Mouse (Mus musculus): ENCODE results near the gene Gzmd. TPM values are rescaled to one million over a fixed set of nuclear protein-coding genes. Genes with fewer than 3 reads are reported as not detected.
"Not testable (repeated sequence)": the region's sequence is repeated elsewhere in the genome, so short reads cannot be mapped to it uniquely, and the experiment has no call there.

Gene Gzmd
- polyA plus RNA-seq (2017; shearing (Covaris generic)): not detected

- not testable (repeated sequence) for ATAC-seq
Observed at GRCm38 (mm10) chr14:56132508-56132907, at the start of gene Gzmd. Gene Gzmd, minus strand, starts transcription at chr14:56132608.

DNA sequence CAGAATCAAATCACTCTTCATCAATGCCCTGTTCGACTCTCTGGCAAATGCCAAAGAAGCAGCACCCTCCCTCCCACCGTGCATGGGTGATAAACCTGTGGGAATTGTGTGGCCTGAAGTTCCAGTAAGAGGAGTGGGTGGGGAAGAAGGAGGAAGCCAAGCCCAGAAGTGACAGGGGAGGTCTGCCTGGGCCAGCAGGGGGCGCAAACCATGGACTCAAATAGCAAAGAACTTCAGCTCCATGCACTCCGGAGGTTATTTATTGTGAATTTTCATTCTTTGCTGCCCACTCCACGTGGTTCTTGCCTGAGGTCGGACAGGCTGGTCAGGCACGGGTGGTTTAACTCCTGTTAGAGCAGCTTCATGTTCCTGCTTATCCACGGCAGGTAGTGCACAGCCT, 45.2 kb upstream of the Gzmd start:
- not testable (repeated sequence) for ATAC-seq

DNA sequence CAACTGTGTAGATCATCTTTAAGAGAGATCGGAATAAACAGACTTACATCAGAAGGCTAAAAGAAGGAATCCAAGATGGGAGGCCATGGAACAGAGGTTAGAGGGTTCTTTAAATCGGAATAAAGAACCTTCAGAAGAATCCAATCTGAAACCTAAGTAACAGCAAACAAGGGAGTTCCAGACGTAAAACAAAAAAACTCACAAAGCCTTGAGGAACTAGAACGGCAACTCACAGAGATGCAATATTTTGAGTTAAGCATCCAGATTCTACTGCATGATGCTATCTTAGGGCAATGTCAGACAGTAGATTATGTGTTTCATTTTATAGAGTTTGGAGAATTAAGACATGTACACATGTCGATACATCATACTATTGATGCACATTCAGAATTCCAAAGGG, 42.1 kb upstream of the Gzmd start, which contains the start of gene Gzmn:
Gene Gzmn (minus strand): TSS at position 101 of the 400 bp plus-strand sequence.
- no peak for ATAC-seq

DNA sequence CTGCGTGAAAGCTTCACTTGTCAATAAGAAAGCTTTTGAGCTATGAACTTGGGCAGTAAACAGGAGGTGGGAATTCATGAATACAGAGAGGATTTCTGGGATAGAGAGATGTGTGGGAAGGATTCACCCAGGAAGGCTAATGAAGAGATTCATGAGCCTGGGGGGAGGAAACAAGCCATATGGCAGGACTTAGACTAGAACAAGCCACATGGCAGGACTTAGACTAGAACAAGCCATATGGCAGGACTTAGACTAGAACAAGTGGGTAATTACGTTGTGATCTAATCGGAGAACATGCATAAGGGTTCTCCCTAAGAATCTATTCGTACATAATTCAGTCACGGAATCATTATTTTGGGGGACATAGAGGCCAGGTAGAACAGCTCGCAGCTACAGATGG, 41.0 kb upstream of the Gzmd start:
- no peak for ATAC-seq

DNA sequence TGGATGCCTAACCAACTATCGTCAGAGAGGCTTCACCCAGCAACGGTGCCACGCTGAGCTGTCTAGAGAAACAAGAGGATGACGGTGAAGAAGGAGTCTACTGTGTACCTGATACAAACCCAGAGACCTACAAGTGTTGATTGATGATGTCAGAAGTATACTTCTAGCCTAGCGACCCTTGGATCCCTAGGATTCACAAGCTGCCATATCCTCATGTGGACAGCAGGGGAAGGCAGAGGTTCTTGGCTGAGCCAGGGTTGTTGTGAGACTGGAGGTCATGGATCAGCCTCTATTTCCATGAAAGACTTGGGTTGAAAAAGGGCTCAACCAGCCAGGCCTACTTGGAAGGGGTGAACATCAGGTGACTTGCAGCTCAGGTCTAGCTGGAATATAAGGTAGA, 40.3 kb upstream of the Gzmd start:
- ATAC-seq: no peak

GRCm38 (mm10) chr14:56168009-56168408, 35.6 kb upstream of the Gzmd start:
- ATAC-seq: no peak

GRCm38 (mm10) chr14:56162109-56162508, 29.7 kb upstream of the Gzmd start:
- ATAC-seq: no peak

GRCm38 (mm10) chr14:56159479-56159878, 27.1 kb upstream of the Gzmd start, which contains the start of gene Gzmg:
Gene Gzmg, minus strand, starts transcription at chr14:56159579.
- not testable (repeated sequence) for ATAC-seq

- ATAC-seq: no peak
Observed at GRCm38 (mm10) chr14:56155340-56155739, 22.9 kb upstream of the Gzmd start.

- not testable (repeated sequence) for ATAC-seq
Observed at GRCm38 (mm10) chr14:56133675-56134074, 1.3 kb upstream of the Gzmd start.

DNA sequence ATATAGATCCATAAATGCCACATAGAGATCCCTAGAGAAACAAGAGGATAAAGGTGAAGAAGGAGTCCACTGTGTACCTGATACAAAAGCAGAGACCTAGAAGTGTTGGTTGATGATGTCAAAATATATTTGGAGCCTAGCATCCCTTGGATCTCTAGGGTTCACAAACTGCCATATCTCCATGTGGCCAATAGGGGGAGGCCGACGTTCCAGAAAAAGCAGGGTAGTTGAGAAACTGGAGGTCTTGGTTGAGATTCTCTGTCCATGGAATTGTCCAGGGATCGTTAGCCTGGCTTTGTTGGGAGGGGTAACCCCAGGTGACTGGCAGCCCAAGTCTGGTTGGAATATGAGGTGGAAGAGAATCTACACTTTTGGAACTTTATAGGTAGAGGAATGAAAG, 4.1 kb downstream of the Gzmd start:
- ATAC-seq: no peak

GRCm38 (mm10) chr14:56123516-56123915, 8.9 kb downstream of the Gzmd start:
- ATAC-seq: no peak

DNA sequence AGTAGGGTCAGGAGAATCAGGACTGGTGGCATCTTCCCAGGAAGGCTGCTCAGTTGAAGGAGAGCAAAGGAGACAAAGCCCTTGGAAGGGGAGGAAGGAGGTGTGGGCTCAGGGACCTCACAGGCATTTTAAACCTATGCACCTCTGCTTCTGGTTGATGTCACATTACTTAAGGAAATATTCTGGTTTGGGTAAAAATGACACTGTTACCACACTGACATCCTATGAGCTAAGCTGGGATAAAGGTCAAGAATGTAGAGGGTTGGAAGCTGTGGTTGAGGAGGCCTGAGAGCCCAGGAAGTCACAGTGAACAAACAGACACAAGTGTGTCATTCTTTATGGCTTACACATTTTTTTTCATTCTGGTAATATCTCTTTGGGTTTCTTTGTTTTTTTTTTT, 11.9 kb downstream of the Gzmd start, which contains the start of gene Gzme:
Gene Gzme (minus strand): TSS at position 101 of the 400 bp plus-strand sequence.
- ATAC-seq: no peak

DNA sequence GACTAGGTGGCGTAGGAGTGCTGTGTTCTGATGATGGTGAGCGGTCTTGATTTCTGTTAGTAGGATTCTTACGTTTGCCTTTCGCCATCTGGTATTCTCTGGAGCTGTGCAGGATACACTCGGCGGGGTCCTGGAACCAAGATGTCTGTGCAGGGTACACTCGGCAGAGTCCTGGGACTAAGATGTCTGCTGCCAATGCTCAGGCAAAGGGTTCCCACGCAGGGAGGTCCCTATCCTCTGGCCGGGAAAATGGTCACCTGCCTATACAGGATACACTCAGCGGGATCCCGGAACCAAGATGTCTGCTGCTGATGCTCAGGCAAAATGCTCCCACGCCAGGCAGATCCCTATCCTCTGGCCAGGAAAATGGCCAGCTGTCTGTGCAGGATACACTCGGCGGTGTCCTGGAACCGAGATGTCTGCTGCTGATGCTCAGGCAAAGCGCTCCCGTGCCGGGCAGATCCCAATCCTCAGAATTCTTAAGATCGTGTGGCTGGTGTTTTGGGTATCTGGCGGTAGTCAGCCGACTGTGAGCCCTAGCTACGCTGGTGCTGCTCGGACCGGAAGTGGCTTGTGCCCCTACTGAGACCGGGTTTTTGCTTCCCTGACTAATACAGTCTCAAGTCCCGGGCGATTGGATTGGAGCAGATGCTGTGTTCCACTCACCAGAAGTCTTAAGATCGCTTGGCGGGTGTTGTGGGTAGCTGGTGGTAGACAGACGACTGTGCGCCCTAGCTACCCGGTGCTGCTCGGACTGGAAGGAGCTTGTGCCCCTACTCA, 16.7 kb downstream of the Gzmd start:
- not testable (repeated sequence) for ATAC-seq

DNA sequence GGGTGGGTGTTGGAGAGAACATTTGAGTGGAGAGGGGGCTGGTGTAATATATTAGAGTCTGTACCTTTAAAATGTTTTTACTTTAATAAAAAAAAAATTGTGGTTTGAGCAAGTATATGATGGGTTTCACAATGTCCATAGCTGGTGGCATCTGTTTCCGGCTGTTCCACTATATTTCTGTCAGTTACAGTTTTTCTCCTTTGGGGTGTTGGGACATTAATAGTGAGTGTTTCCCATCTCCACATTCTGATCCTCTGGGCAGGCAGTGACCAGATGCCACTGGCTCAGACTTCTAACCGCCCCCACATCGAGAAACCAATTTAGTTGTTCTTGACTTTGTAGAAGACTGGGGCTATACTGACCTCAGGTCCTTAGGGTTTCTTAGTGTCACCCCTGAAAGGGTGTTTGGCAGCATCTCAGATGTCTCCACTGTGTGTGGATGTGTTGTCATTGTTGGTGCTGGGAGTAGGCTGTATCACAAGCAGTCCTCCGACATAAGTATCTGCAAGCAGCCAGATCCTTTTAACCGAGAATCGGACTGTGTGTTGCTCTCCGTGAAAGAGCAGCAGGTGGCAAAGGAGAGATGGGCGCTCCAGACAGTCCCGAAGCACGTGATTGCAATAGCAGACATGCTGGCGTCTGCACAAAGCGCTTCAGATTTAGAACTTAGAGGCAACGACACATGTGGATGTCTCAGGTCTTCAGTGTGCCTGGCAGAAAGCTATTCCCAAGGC, 26.8 kb downstream of the Gzmd start:
- no peak for ATAC-seq

GRCm38 (mm10) chr14:56105016-56105415, 27.4 kb downstream of the Gzmd start:
- ATAC-seq: no peak

DNA sequence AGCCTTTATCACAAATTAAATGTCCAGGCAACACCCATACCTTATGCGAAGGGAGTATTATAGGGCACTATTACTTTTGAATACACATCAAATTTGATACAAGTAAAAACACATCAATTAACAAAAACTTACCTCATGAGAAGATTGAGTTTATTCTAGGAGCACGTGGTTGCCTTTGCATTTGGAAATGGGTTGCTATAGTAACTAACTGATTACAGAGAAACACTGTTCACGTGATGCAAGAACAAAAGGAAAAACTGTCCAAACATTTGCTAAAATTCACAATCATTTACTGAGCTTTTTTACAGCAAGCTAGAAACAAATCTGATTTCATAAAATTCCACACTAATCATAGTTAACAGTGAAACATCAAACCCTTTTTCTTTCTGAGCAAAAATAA, 29.0 kb downstream of the Gzmd start:
- no peak for ATAC-seq

- ATAC-seq: no peak
Observed at GRCm38 (mm10) chr14:56102386-56102785, 30.0 kb downstream of the Gzmd start, which contains the start of gene Ctsg. Gene Ctsg, minus strand, starts transcription at chr14:56102574.

DNA sequence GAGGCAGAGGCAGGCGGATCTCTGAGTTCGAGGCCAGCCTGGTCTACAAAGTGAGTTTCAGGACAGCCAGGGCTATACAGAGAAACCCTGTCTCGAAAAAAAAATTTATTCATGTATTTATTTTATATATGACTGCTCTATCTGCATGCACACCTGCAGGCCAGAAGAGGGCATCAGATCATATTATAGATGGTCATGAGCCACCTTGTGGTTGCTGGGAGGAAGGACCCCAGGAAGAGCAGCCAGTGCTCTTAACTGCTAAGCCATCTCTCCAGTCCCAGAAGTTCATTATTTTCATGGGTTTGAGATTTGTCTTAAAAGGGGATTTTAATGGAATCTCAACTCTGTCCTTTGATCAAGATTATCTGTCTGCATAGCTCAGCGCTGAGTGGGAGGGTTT, 33.5 kb downstream of the Gzmd start:
- no peak for ATAC-seq

DNA sequence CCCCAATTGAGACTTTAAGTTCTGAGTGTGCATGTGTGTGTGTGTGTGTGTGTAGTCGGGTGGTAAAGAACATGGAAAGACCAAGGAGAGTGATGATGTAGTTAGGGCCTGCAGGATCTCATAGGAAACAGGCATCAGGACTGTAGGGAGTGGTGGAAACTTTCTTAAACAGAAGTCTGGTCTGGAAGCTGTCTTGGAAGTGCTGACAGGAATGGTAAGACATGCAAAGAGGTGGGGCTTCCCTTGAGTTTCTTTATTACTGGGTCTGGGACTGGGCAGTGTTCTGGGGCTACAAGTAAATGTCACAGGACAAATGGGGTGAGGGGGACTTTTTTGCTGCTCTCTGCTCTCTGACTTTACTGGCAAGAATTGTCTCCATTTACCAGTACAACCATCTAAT, 34.8 kb downstream of the Gzmd start:
- ATAC-seq: no peak

DNA sequence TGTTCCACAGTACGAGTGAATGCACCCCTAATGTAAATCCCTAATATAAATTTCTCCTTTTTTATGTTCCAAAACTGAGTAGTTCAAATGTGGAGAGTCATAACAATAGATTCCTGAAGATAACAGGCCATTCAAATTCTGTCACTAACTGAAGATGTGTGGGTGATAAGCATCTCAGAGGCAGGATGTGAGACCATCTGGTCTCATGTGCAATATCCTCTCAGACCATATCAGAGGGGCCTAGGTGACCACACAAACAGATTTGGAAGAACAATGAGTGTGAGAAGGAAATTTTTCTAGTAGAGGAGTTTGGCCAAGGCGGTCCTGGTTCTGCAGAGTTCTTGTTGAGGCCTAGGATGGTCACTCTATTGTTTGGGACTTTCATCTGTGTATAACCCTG, 39.1 kb downstream of the Gzmd start:
- no peak for ATAC-seq

DNA sequence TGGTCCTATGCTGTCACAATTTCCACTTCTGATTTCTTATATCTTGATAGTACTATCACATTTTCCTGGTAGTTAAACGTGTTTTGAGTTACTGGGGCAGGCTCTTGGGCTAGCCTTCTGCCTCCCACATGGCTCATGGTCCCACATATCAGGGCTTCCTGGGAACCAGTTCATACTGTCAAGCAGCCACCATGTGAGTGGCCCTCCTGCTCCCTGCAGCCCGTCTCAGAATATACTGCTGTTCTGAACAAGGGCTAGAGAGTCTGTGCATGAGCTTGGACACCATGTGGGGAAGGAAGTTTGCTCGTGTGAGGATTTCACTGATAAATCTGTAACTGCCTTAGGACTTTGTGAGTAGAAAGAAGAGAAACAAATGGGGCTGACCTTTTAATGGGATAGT, 45.7 kb downstream of the Gzmd start:
- no peak for ATAC-seq

DNA sequence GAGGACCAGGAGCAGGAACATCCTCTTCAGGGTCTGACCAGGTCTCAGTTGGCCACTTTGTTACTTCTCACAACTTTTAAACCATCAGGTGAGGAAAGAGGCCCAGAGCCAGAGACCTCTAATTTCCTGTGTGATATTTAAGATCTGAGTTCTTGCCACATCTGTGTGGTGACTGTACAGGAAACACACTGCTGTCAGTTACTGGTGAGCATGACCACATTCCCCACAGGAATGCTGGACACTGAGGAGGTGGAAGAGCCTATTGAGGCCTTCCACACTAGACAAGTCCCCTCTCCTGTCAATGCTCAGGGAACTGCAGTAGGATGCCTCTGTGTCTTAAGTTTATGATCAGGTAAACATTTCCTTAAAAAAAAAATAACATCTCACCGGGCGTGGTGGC, 47.2 kb downstream of the Gzmd start, which contains the start of gene Mcpt8:
Gene Mcpt8 (minus strand): TSS at position 107 of the 400 bp plus-strand sequence.
- no peak for ATAC-seq

DNA sequence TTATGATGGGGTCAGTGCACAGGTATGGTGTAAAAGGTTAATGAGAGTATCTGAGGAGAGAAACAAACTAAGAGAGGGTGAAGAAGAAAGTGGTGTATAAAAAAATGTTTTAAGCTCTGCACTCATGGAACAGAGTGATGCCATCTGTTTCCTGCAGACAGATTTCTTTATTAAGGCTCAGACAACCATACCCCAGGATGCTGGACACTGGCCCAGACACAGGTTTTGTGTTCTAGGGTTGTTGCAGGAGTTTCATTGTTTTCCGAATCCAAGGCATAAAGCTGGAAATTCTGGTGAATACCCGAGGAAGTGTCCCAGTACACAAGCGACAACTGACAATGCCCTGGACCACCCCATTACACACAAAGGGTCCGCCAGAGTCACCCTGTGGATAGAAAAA, 50.4 kb downstream of the Gzmd start:
- no peak for ATAC-seq

Measured in activated CD4-positive, CD25-positive, alpha-beta regulatory T cell, adult 4 months (primary cell).